Mouse (Mus musculus): ENCODE results near the gene Cacna2d3.

Cacna2d3 gene

GRCm38 (mm10) chr14:29391489-29391888 lies 330.2 kb downstream of the Cacna2d3 start:
- DNase-seq (ENCODE audit: low spot score): no peak

- DNase-seq (ENCODE audit: low spot score): no peak
These were observed 333.9 kb downstream of the Cacna2d3 start for GRCm38 (mm10) chr14:29387761-29388160.

GRCm38 (mm10) chr14:29385500-29385899 lies 336.2 kb downstream of the Cacna2d3 start:
- no peak for DNase-seq (ENCODE audit: low spot score)

- DNase-seq (ENCODE audit: low spot score): no peak
These were observed 338.9 kb downstream of the Cacna2d3 start for GRCm38 (mm10) chr14:29382786-29383185.

- no peak for DNase-seq (ENCODE audit: low spot score)
These were observed 354.8 kb downstream of the Cacna2d3 start for GRCm38 (mm10) chr14:29366911-29367310.

GRCm38 (mm10) chr14:29362448-29362847 lies 359.2 kb downstream of the Cacna2d3 start:
- DNase-seq (ENCODE audit: low spot score): no peak

GRCm38 (mm10) chr14:29350627-29351026 lies 371.0 kb downstream of the Cacna2d3 start:
- no peak for DNase-seq (ENCODE audit: low spot score)

- no peak for DNase-seq (ENCODE audit: low spot score)
These were observed 380.1 kb downstream of the Cacna2d3 start for GRCm38 (mm10) chr14:29341581-29341980.

GRCm38 (mm10) chr14:29340728-29341127 lies 380.9 kb downstream of the Cacna2d3 start:
- DNase-seq (ENCODE audit: low spot score): no peak

GRCm38 (mm10) chr14:29334897-29335296 lies 386.8 kb downstream of the Cacna2d3 start:
- DNase-seq (ENCODE audit: low spot score): no peak

GRCm38 (mm10) chr14:29334216-29334615 lies 387.4 kb downstream of the Cacna2d3 start:
- no peak for DNase-seq (ENCODE audit: low spot score)

- no peak for DNase-seq (ENCODE audit: low spot score)
These were observed 397.3 kb downstream of the Cacna2d3 start for GRCm38 (mm10) chr14:29324430-29324782.

- DNase-seq (ENCODE audit: low spot score): no peak
These were observed 397.8 kb downstream of the Cacna2d3 start for GRCm38 (mm10) chr14:29323718-29324429.

- no peak for DNase-seq (ENCODE audit: low spot score)
These were observed 408.2 kb downstream of the Cacna2d3 start for GRCm38 (mm10) chr14:29313431-29313830.

- no peak for DNase-seq (ENCODE audit: low spot score)
These were observed 416.0 kb downstream of the Cacna2d3 start for GRCm38 (mm10) chr14:29305623-29306022.

GRCm38 (mm10) chr14:29296185-29296754 lies 425.4 kb downstream of the Cacna2d3 start:
- DNase-seq (ENCODE audit: low spot score): no peak

GRCm38 (mm10) chr14:29278901-29279300 lies 442.8 kb downstream of the Cacna2d3 start:
- DNase-seq (ENCODE audit: low spot score): no peak

GRCm38 (mm10) chr14:29278401-29278800 lies 443.3 kb downstream of the Cacna2d3 start:
- no peak for DNase-seq (ENCODE audit: low spot score)

- no peak for DNase-seq (ENCODE audit: low spot score)
These were observed 444.0 kb downstream of the Cacna2d3 start for GRCm38 (mm10) chr14:29277701-29278100.

GRCm38 (mm10) chr14:29273890-29274289 lies 447.8 kb downstream of the Cacna2d3 start:
- DNase-seq (ENCODE audit: low spot score): no peak

- no peak for DNase-seq (ENCODE audit: low spot score)
These were observed 451.1 kb downstream of the Cacna2d3 start for GRCm38 (mm10) chr14:29270541-29270940.

GRCm38 (mm10) chr14:29269816-29270215 lies 451.8 kb downstream of the Cacna2d3 start:
- DNase-seq (ENCODE audit: low spot score): no peak

GRCm38 (mm10) chr14:29268609-29269008 lies 453.1 kb downstream of the Cacna2d3 start:
- DNase-seq (ENCODE audit: low spot score): no peak

Measured in ovary, postnatal 10 days (tissue).